Mouse (Mus musculus): Measurements from ENCODE around the gene Commd1.

DNA sequence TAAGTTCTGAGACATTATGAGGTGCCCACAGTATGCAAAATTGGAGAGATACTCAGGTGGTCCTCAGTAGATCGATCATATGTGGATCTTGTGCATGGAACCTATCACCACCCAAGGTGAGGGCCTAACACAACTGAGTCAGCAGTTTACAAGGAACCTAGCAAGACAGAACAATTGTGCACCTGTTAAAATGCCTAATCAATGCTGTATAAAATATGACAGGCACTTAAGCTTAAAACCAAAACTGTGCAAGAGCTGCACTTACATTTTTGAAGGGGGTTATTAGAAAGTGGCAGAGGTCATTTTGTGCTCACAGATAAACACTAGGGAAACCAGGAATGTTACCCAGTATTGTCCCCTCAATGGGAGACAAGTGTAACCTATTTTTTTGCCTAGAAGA, 23.1 kb upstream of the Commd1 start:
- TF ChIP-seq POLR2A (IDR thresholded peaks at IDR 0.05; ENCODE audit: low read depth, low read length) (no peak), CTCF (conservative IDR thresholded peaks at IDR 0.05; ENCODE audit: insufficient read depth, insufficient read length, low read depth, low read length) (no peak)

All from kidney, adult 2 months (tissue).